Mouse (Mus musculus) left cerebral cortex, adult 2 months (tissue): ENCODE measurements around the gene Dnaaf5. TPM values are rescaled to one million over a fixed set of nuclear protein-coding genes. Genes with fewer than 3 reads are reported as not detected.
A peak's percentile ranks its signal among the peaks of the same experiment; 100 is the strongest.

Source experiments
- DNase-seq, 2 experiments: peaks; one replicate each; pipeline ENCODE4 v3.0.0; 2021 to 2022; ENCODE audit warnings: low spot score in 2 of 2, mixed read lengths in 1 of 2; ENCODE audit errors: extremely low spot score in 1 of 2
- H3K27ac ChIP-seq: fragments of 200-600 bp; 2 replicates; pipeline ENCODE4 v1.8.1; 2022
- H3K4me3 ChIP-seq: fragments of 200-600 bp; 2 replicates; pipeline ENCODE4 v1.8.1; 2022
- CTCF ChIP-seq: fragments of 200-600 bp; IDR thresholded peaks from 2 replicates; pipeline ENCODE4 v1.8.1; 2022; ENCODE audit warnings: antibody characterized with exemption, mild to moderate bottlenecking, moderate library complexity
- intact Hi-C: fragments of 180-260 bp; cut with DNase I; formaldehyde crosslinking; loops from one replicate; pipeline ENCODE4 v1.15.1; 2025
- total RNA-seq, 2 experiments: library from RNA; stranded (reverse); gene quantifications; 2 replicates each; pipeline ENCODE4 v1.2.3; 2021

The Dnaaf5 gene
- total RNA-seq, 2 experiments from 2014 or later, result 7.4 to 8.2 TPM

- Histone ChIP-seq H3K27ac (peak overlapping the region; percentile 91), H3K4me3 (peak overlapping the region; percentile 97)
- intact Hi-C loops, result loop anchor here (2.0 to 5.0 kb wide), 2 partner anchors 52 to 121 kb away; partner anchors contain the start of gene Get4
- no peak for DNase-seq
- TF ChIP-seq CTCF, result no peak; the same call in 1 of the 2 replicates
Measured at GRCm38 (mm10) chr5:139200770-139201569, 50.9 kb downstream of the Dnaaf5 start.

DNA sequence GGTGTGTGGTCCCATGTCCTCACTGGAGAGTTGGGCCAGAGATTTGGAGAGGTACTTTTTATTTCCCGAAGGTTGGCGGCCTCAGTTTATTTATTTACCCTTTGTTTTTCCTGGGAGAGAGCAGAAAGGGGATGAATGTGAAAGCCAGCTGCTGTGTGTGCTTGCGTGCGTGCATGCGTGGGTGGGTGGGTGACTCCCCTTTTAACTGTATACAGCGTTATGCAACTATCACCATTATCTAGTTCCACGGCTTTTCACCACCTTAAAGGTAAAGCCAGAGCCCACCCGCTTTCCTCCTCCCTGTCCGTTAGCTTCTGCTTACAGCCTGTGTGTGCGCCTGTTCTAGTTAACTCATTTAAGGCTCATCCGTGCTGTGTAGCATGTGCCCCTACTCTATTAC, 52.1 kb downstream of the Dnaaf5 start:
- H3K27ac ChIP-seq, result peak overlapping the region; percentile 91
- no peak for TF ChIP-seq CTCF
- H3K4me3 ChIP-seq, result peak overlapping the region; percentile 97
- intact Hi-C loops, result loop anchor here (5.0 kb wide), 1 partner anchor 120 kb away; no protein-coding TSS in a partner anchor
- DNase-seq, result no peak

DNA sequence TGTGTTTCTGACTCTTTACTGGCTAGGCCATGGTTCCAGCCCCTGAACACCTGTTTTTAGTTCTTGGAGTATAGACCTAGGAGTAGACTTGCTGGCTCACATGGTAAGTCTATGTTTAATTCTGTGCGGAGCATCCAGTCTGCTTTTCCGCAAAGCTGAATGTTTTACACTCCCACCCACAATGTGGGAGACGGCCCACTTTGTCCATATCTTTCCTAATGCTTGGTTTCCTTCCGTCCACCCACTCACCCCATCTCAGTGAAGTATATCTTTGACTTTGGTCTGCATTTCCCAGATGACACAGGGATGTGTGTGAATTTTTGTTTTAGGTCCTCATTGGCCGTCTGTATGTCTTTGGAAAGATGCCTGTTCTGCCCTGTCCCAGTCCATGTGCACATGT, 53.3 kb downstream of the Dnaaf5 start:
- DNase-seq, result no peak
- intact Hi-C loops, result loop anchor here (5.0 kb wide), 1 partner anchor 119 kb away; no protein-coding TSS in a partner anchor
- Histone ChIP-seq H3K27ac (no peak overlapping the region), H3K4me3 (no peak overlapping the region)
- no peak for TF ChIP-seq CTCF

DNA sequence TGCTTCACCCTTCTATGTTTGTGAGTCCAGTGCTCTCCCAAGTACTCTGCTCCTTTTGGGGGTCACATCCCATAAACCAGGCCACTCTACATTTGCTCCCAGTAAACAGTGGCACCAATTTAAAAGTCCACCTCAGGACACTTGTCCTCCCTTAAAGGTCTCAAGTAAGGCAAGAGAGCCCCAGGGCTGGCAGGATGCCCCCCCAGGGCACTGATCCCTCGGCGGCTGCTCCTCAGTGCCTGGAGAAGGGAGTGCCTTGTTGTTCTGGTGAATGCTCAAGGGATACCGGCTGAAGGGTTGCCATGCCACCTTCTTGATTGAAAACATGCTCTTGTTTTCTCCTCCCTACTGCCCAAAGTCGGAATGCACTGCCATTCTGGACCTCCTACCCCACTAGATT, 56.1 kb downstream of the Dnaaf5 start:
- Histone ChIP-seq H3K27ac (peak overlapping the region; percentile 19; the same call in 1 of the 2 replicates), H3K4me3 (no peak overlapping the region)
- TF ChIP-seq CTCF, result no peak
- intact Hi-C loops, result no loop called here
- DNase-seq, result no peak

DNA sequence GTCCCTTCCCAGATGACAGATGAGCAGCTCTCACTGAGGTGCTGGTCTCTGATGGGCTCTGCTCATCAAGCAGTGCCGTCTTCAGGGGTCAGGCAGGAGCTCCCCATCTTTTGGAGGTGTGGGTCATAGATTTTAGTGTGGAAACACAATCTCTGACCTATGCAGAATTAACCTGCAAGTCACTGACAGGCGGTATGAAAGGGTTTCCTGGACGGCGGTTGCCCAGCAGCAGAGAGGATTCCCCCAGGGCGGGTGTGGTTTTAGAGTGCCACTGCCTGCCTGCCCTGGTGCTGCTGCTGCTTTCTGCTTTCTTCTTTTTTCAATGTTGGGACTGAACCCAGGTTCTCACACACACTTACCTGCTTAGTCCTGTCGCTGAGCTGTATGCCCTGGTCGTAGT, 56.5 kb downstream of the Dnaaf5 start:
- peak overlapping the region; percentile 19; the same call in 1 of the 2 replicates for H3K27ac ChIP-seq
- no peak overlapping the region for H3K4me3 ChIP-seq
- TF ChIP-seq CTCF, result no peak
- DNase-seq, result no peak
- intact Hi-C loops, result no loop called here

- intact Hi-C loops, result no loop called here
- DNase-seq, result no peak
- H3K27ac ChIP-seq, result no peak overlapping the region
- no peak for TF ChIP-seq CTCF
- no peak overlapping the region for H3K4me3 ChIP-seq
Measured at GRCm38 (mm10) chr5:139208183-139208582, 58.2 kb downstream of the Dnaaf5 start.

- no peak for DNase-seq
- Histone ChIP-seq H3K4me3 (no peak overlapping the region), H3K27ac (no peak overlapping the region)
- peak; percentile 27 for TF ChIP-seq CTCF
- intact Hi-C loops, result no loop called here
Measured at GRCm38 (mm10) chr5:139208871-139209684, 59.1 kb downstream of the Dnaaf5 start.

DNA sequence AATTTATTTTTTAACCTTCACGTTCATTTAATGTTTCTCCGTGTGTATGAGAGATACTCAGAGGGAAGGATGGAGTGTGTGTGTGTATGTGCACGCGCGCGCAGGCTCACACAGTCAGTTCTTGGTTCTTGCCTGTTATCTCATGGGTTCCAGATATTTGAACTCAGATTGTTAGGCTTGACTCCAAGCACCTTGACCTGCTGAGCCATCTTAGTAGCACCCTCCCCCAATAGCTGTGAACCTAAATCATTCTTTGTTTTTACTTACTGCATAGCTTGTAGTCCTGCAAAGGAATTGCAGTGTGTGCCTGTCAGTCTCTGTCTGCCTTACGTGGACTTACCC, 59.6 kb downstream of the Dnaaf5 start:
- H3K27ac ChIP-seq, result no peak overlapping the region
- no peak for DNase-seq
- no peak overlapping the region for H3K4me3 ChIP-seq
- no peak for TF ChIP-seq CTCF
- intact Hi-C loops, result no loop called here

DNA sequence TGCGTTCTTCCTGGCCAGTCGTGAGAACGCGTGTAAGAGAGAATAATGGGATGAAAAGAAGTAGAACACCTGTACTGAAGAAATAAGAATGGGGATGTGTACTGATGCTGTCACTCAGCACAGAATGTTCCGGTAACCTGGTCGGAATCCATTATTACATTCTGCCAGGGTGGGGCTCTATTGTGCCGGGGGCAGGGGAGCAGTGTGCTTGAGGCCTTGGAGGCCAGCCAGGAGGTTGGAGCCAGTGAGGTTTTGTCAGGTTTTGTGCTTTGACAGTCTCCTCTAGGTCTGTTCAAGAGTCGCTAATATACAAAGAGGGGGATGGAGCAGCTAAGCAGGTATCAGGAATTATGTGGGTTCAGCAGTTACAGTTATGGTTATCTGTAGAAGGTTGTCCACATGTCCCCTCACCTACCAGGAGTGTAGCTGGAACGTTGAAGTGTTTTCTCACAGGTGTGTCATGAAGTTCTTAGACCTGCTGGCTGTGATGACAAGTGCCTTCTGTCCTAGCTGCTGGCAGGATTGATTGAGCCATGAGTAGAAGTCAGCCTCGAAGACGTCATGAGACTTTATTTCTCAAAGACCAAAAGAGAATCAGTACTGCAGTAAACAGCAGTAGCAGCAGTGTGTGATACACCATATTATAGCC, 61.8 kb downstream of the Dnaaf5 start:
- Histone ChIP-seq H3K27ac (no peak overlapping the region), H3K4me3 (no peak overlapping the region)
- TF ChIP-seq CTCF, result no peak
- intact Hi-C loops, result no loop called here
- no peak for DNase-seq

GRCm38 (mm10) chr5:139214298-139214697, 64.3 kb downstream of the Dnaaf5 start:
- no peak for TF ChIP-seq CTCF
- intact Hi-C loops, result no loop called here
- DNase-seq, result no peak
- Histone ChIP-seq H3K27ac (peak overlapping the region; percentile 74), H3K4me3 (no peak overlapping the region)

- no peak for TF ChIP-seq CTCF
- intact Hi-C loops, result no loop called here
- Histone ChIP-seq H3K4me3 (no peak overlapping the region), H3K27ac (peak overlapping the region; percentile 74)
- DNase-seq, result no peak
Measured at GRCm38 (mm10) chr5:139215184-139215583, 65.2 kb downstream of the Dnaaf5 start.

DNA sequence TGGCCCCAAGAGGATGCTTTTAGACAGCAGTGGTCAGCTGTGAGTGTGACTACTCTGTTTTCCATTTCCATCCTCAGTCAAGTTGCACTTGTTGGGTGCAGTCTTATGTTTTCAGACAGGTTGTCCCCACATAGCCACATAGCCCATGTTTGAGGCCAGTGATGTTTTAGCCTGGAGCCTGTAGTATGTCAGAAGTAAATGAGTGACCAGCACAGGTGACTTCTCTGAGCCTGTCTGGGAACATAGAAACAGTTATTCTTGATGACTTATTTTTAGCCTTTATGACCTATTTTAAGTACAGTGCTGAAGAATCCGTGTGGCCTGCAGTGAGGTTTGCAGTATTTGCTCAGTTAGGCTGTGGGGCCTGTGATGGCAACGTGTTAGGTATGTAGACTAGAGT, 66.1 kb downstream of the Dnaaf5 start:
- intact Hi-C loops, result no loop called here
- DNase-seq, result no peak
- H3K4me3 ChIP-seq, result no peak overlapping the region
- TF ChIP-seq CTCF, result no peak
- H3K27ac ChIP-seq, result peak overlapping the region; percentile 40
